Mouse (Mus musculus) heart, embryonic 11.5 days (tissue): ENCODE data around the gene Ggt1. TPM values are rescaled to one million over a fixed set of nuclear protein-coding genes. Genes with fewer than 3 reads are reported as not detected.
"Not testable (repeated sequence)": the region's sequence is repeated elsewhere in the genome, so short reads cannot be mapped to it uniquely, and the experiment has no call there.

ENCODE experiments used
- ATAC-seq: fragments of 200-750 bp; cut with Nextera tagmentation; replicated peaks from 2 replicates; pipeline ENCODE4 v1.8.0; 2017; ENCODE audit warnings: moderate library complexity; ENCODE audit not compliant: insufficient number of reproducible peaks, low FRiP score, low TSS enrichment
- H3K27ac ChIP-seq: fragments of 300-500 bp; sonication (generic); 2 replicates; pipeline ENCODE4 v1.5.1; 2014; ENCODE audit warnings: mild to moderate bottlenecking, low read depth, low read length
- H3K27me3 ChIP-seq: fragments of 300-500 bp; sonication (generic); 2 replicates; pipeline ENCODE4 v1.6.1; 2014; ENCODE audit warnings: mild to moderate bottlenecking, low read length, mixed read lengths; ENCODE audit not compliant: control insufficient read depth, insufficient read depth
- H3K36me3 ChIP-seq: fragments of 300-500 bp; sonication (generic); 2 replicates; pipeline ENCODE4 v1.6.1; 2014; ENCODE audit warnings: mild to moderate bottlenecking, low read length, moderate library complexity, mixed read lengths; ENCODE audit not compliant: control insufficient read depth, insufficient read depth
- H3K4me1 ChIP-seq: fragments of 300-500 bp; sonication (generic); 2 replicates; pipeline ENCODE4 v1.6.1; 2014; ENCODE audit warnings: low read length; ENCODE audit not compliant: control insufficient read depth, insufficient read depth
- H3K4me2 ChIP-seq: fragments of 300-500 bp; sonication (generic); 2 replicates; pipeline ENCODE4 v1.6.1; 2014; ENCODE audit warnings: mild to moderate bottlenecking, moderate library complexity
- H3K4me3 ChIP-seq: fragments of 300-500 bp; sonication (generic); 2 replicates; pipeline ENCODE4 v1.5.1; 2014; ENCODE audit warnings: low read depth, low read length
- H3K9ac ChIP-seq: fragments of 300-500 bp; sonication (generic); 2 replicates; pipeline ENCODE4 v1.6.1; 2014; ENCODE audit warnings: mild to moderate bottlenecking, low read depth, low read length, moderate library complexity
- H3K9me3 ChIP-seq: fragments of 300-500 bp; sonication (generic); replicated peaks from 2 replicates; pipeline ENCODE4 v1.6.1; 2016; ENCODE audit warnings: low read length; ENCODE audit not compliant: control insufficient read depth
- WGBS: fragments of 180-500 bp; shearing (Covaris S2); extraction: QIAGEN DNeasy Blood & Tissue Kit; methylation state at CpG from one replicate; pipeline ENCODE4 v1.1.7; 2014; ENCODE audit not compliant: insufficient replicate concordance; 5-methylcytosine and 5-hydroxymethylcytosine counted together
- polyA plus RNA-seq: library from polyadenylated mRNA; unstranded; fragments of >200 nt; fragmentation: Nextera tagmentation; extraction: Ambion mirVana; gene quantifications from 2 replicates; pipeline ENCODE4 v1.2.1, GENCODE M21; 2014

Gene Ggt1
- polyA plus RNA-seq, 1 experiment from 2014 or later = 0.44 TPM

DNA sequence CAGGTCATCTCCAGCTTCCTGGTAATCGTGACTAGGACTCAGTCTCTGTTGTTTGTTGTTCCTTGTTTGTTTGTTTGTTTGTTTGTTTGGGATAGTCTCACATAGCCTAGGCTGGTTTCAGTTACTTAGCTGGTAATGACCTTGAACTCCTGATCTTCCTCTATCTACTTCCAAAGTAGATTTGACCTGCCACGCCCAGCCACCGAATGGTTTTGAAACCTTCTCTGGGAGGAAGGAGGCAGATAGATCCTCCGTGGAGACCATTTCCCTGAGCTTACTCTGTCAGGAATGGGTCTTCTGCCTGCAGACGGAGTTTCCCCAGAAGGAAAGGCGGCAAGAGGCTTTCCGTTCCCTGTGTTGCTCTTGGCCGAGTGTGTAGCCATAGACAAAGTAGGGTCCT is 1.2 kb downstream of the Ggt1 start:
- H3K4me2 ChIP-seq = no peak overlapping the region
- no peak for ATAC-seq
- 77% methylated on average over 8 of the region's 8 CpGs for WGBS
- H3K4me3 ChIP-seq = no peak overlapping the region
- no peak overlapping the region for H3K9ac ChIP-seq
- H3K27me3 ChIP-seq = peaks cover 43% of the 10 kb centered on the region
- H3K36me3 ChIP-seq = no peaks in the 10 kb centered on the region
- peaks cover 10% of the 10 kb centered on the region; the same call in 1 of the 2 replicates for H3K4me1 ChIP-seq
- no peaks in the 10 kb centered on the region for H3K9me3 ChIP-seq
- H3K27ac ChIP-seq = no peak overlapping the region

DNA sequence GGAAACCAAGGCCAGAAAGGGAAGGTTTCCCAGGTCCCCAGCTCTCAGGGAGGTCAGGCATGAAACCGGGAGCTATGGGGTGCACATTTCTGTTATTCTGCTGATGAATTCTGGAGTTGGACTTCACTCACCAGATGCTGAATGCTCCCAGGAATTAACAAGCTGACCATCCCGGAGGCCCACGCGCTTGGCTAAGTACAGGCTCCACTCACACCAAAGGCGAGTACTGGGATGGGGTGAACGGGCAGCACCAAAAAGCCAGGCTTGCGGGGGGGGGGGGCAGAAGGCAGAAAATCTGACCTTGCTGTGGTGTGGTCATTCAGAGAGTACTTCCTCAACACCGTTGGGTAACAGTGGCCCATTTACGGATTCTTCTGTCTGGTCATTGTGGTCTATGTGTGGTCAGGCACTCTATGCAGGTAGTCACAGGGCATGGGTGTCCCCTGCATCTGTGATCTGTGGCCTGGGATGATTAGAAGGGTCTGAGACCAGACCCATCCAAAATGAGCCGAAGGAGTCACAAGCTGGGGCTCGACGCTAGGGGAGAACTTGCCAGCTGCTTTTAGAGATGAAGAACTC is 3.4 kb downstream of the Ggt1 start:
- no peak overlapping the region for H3K4me3 ChIP-seq
- H3K36me3 ChIP-seq = no peaks in the 10 kb centered on the region
- no peaks in the 10 kb centered on the region for H3K9me3 ChIP-seq
- peaks cover 29% of the 10 kb centered on the region for H3K27me3 ChIP-seq
- peaks cover 10% of the 10 kb centered on the region for H3K4me1 ChIP-seq
- no peak overlapping the region for H3K9ac ChIP-seq
- no peak for ATAC-seq
- 82% methylated on average over 12 of the region's 12 CpGs for whole genome bisulfite sequencing
- no peak overlapping the region for H3K4me2 ChIP-seq
- no peak overlapping the region for H3K27ac ChIP-seq

DNA sequence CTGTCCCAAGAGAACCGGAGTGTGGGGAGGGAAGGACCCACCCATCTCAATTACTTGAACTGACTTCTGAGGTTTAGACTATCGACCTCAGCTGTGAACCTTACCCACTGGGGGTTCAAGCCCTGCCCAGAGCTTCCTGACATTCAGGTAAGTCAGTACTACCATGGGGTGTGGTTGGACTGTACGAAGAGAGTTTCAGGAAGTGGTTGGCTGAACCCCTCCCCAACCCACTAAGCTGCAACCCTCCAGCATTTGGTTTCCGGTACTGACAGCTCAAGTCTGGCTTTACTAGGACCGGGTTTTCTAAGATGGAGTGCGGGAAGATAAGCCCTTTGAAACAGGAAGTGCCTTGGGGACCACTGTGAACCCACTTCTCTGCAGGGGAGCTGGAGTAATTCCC is 4.0 kb downstream of the Ggt1 start:
- Histone ChIP-seq H3K4me1 (peaks cover 8% of the 10 kb centered on the region), H3K27ac (no peak overlapping the region), H3K9me3 (no peaks in the 10 kb centered on the region), H3K4me3 (no peak overlapping the region), H3K36me3 (no peaks in the 10 kb centered on the region), H3K27me3 (peaks cover 22% of the 10 kb centered on the region), H3K9ac (no peak overlapping the region), H3K4me2 (no peak overlapping the region)
- ATAC-seq = no peak
- 56% methylated on average over 6 of the region's 6 CpGs for WGBS

DNA sequence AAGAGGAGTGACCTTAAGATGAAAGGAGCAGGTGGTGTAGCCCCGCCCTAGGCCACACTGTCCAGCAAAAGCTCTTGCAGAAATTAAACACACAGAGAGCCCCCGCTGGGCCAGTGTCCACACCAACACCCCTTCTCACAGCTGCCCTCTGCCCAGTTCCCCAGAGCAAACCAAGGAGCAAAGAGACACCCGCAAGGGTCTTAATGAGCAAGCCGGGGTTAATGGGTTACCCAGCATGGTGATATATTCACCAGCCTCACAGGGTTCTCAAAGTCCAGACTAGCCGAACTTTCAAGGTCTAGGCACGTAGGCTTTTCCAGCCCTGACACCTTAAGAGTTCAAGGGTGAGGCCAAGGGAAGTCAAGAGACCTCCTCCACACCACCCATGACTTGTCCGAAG is 4.5 kb downstream of the Ggt1 start:
- Histone ChIP-seq H3K27me3 (peaks cover 18% of the 10 kb centered on the region), H3K4me1 (peaks cover 8% of the 10 kb centered on the region), H3K9ac (no peak overlapping the region), H3K27ac (no peak overlapping the region), H3K4me2 (no peak overlapping the region), H3K36me3 (no peaks in the 10 kb centered on the region), H3K9me3 (no peaks in the 10 kb centered on the region), H3K4me3 (no peak overlapping the region)
- 79% methylated on average over 7 of the region's 7 CpGs for WGBS
- no peak for ATAC-seq

DNA sequence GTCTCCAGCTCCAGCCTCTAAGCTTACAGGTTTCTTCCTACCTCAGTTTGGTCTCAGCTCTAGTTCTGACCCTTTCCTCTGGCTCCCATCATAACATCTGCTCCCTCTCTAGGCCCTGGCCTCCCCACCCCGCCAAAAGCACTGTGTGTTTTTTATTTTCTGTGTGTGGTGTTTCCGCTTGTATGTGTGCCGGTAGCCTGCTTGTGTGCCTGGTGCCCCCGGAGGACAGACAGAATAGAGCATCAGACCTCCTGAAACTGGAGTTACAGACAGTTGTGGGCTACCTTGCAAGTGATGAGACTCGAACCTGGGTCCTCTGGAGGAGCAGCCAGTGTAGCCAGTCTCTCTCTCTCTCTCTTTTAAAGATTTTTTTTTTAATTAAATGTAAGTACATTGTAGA is 4.9 kb downstream of the Ggt1 start:
- 82% methylated on average over 5 of the region's 5 CpGs for WGBS
- H3K9me3 ChIP-seq = no peaks in the 10 kb centered on the region
- ATAC-seq = no peak
- peaks cover 14% of the 10 kb centered on the region for H3K27me3 ChIP-seq
- no peak overlapping the region for H3K4me2 ChIP-seq
- no peak overlapping the region for H3K27ac ChIP-seq
- H3K9ac ChIP-seq = no peak overlapping the region
- H3K36me3 ChIP-seq = no peaks in the 10 kb centered on the region
- H3K4me1 ChIP-seq = peaks cover 8% of the 10 kb centered on the region
- H3K4me3 ChIP-seq = no peak overlapping the region

DNA sequence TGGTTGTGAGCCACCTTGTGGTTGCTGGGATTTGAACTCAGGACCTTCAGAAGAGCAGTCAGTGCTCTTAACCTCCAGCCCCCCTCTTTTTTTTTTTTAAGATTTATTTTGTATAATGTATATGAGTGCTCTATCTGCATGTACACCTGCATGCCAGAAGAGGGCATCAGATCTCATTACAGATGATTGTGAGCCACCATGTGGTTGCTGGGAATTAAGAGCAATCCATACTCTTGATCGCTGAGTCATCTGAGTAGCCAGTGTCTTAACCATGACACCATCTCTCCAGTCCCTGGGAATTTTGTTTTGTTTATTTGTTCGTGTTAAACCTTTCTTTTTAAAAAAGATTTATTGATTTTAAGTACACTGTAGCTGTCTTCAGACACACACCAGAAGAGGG is 5.4 kb downstream of the Ggt1 start:
- not testable (repeated sequence) for ATAC-seq, H3K9ac ChIP-seq, H3K36me3 ChIP-seq, H3K27me3 ChIP-seq, H3K4me2 ChIP-seq, H3K27ac ChIP-seq, H3K9me3 ChIP-seq, H3K4me1 ChIP-seq, H3K4me3 ChIP-seq
- WGBS = 82% methylated on average over 2 of the region's 2 CpGs

DNA sequence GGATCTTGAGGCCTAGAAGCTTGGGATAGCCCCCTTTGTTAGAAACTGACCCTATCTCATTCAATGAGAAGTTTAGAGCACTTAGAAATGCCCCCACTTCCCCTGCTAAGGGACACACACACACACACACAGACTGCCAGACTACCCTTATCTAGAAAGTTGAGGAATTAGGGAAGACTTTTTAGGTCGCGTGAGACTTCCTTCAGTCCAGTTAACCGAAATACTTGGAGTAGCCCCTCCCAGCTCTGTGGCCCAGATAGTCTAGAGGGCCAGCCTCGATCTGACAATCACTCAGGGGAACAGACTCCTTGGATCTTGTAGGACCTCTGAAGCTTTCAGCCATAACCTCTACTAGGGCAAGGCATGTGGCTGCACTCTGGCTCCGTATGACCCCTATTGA is 6.6 kb downstream of the Ggt1 start:
- peaks cover 4% of the 10 kb centered on the region; the same call in 1 of the 2 replicates for H3K27me3 ChIP-seq
- no peak overlapping the region for H3K4me3 ChIP-seq
- 16% methylated on average over 5 of the region's 5 CpGs for WGBS
- peaks cover 8% of the 10 kb centered on the region for H3K4me1 ChIP-seq
- no peak overlapping the region for H3K27ac ChIP-seq
- no peak for ATAC-seq
- peak overlapping the region; percentile 37 for H3K4me2 ChIP-seq
- H3K9me3 ChIP-seq = no peaks in the 10 kb centered on the region
- no peaks in the 10 kb centered on the region for H3K36me3 ChIP-seq
- H3K9ac ChIP-seq = no peak overlapping the region

DNA sequence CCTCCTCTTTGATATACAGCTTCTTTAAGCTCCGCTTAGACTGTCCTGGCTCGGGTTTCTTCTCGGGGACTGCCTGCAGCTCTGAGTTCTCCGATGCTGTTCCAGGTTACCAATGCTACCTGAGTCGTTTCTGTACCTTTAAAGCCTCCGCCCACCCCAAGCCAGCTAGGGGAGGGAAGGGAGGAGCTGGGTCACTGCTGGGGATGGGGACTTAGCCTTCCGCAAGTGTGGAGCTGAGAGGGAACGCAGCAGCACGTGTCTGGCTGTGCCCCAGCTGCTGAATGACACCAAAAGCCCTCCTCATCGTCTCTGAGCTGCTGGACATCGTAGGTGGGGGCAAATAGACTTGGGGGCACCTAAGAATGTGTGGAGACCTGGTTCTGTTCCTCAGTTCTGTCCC is 7.0 kb downstream of the Ggt1 start:
- Histone ChIP-seq H3K9me3 (no peaks in the 10 kb centered on the region), H3K4me3 (no peak overlapping the region), H3K27ac (no peak overlapping the region), H3K4me2 (peak overlapping the region; percentile 37), H3K27me3 (0 out of 2 replicates have a peak, but pooled peaks cover 2% of the 10 kb centered on the region), H3K36me3 (no peaks in the 10 kb centered on the region), H3K4me1 (peaks cover 8% of the 10 kb centered on the region), H3K9ac (peak overlapping the region; percentile 43; the same call in 1 of the 2 replicates)
- no peak for ATAC-seq
- 6% methylated on average over 11 of the region's 11 CpGs for WGBS

DNA sequence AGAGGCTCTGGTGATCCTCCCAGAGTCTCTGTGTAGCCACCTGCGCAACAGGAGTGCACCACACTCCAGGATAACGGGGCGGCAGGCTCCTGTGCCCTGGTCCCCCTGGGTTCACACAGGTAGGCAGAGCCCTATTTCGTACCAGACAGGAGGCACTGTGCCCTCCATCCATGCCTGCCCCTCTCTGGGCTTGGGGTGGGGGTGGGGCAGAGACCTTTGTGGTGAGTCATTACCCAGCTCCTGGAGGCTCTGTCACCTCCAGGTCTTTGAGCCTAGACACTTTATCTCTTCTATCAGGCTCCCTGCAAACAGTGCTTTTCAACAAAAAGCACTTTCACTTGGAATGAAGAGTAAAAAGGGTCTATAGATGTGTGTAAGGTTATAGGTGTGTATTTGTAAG is 7.4 kb downstream of the Ggt1 start:
- Histone ChIP-seq H3K36me3 (no peaks in the 10 kb centered on the region), H3K9ac (no peak overlapping the region; the same call in 1 of the 2 replicates), H3K27ac (no peak overlapping the region), H3K9me3 (no peaks in the 10 kb centered on the region), H3K27me3 (0 out of 2 replicates have a peak, but pooled peaks cover 2% of the 10 kb centered on the region), H3K4me2 (peak overlapping the region; percentile 37), H3K4me3 (no peak overlapping the region), H3K4me1 (peaks cover 8% of the 10 kb centered on the region)
- WGBS = 12% methylated on average over 4 of the region's 4 CpGs
- ATAC-seq = no peak
